ENCODE assay signal across 8 mouse cellular contexts in the genomic region with DNA sequence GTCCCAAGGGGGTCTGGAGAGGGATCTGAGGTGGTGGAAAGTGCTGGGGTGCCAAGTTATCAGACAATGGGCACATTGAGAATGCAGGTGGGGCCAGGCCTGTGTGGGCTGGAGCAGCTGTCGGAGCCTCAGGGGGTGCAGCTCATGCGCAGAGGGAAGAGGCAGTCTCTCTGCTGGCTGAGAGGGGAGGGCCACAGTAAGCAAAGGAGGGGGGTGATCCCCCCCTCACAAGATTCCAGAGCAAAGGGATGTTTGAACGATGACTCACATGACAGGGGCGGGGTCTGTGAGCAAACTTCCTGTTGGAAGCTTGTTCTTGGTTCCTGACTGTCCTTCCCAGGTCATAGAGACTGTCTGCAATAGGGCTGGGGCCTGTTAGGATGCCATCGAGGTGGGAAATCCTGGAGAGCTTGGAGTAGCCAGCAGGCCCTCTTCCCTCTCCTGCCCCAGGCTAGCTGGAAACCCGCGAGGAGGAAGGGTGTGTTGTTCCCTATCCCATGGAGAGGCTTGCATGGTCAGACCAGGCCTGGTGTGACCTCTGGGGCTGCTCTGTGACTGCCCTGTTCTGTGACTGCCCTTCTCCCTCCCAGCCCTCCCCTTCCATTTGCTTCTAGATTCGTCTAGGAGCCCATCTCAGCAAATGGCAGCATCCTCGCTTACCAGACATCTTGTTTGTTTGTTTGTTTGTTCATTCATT. TPM values are rescaled to one million over a fixed set of nuclear protein-coding genes. Genes with fewer than 3 reads are reported as not detected.
DNase-seq lines count a peak whose midpoint lies in the region; ATAC-seq lines count a peak whose summit lies in the region.

No protein-coding gene starts in this region.

- no peak overlapping the region for H3K4me2 ChIP-seq in lung, embryonic 16.5 days (ENCODE audit: low read depth, low read length)

- H3K9me3 ChIP-seq in lung, embryonic 16.5 days (ENCODE audit: control insufficient read depth, low read length), result no peaks in the 10 kb centered on the region

- H3K36me3 ChIP-seq in lung, embryonic 16.5 days (ENCODE audit: control insufficient read depth, insufficient read depth, low read length), result no peaks in the 10 kb centered on the region

- H3K4me1 ChIP-seq in lung, embryonic 16.5 days (replicated peaks; ENCODE audit: control insufficient read depth, insufficient read depth, low read length), result peaks cover 38% of the 10 kb centered on the region

- 34% methylated on average over 9 of the region's 9 CpGs for WGBS in lung, embryonic 16.5 days

- no peaks in the 10 kb centered on the region for H3K27me3 ChIP-seq in lung, embryonic 16.5 days (ENCODE audit: control insufficient read depth, insufficient read depth, low read depth, low read length)

- peak; percentile 13 to 16 for DNase-seq in cerebellum, adult 18-20 months
- DNase-seq in cerebellum, adult 8-10 months, result no peak
- peak; percentile 89 for DNase-seq in NIH3T3 (ENCODE audit: low read depth)
- DNase-seq in gastrocnemius, postnatal 25 days, result peak; percentile 52
- peak; percentile 82 to 85 for DNase-seq in kidney, adult 8-10 months
- no peak for DNase-seq in right cerebral cortex, postnatal 4 days

- H3K9ac ChIP-seq in lung, embryonic 16.5 days (ENCODE audit: low read length), result no peak overlapping the region

- H3K4me3 ChIP-seq in lung, embryonic 16.5 days (ENCODE audit: low read length), result no peak overlapping the region

- peak; percentile 80 for ATAC-seq in lung, embryonic 16.5 days (ENCODE audit: low read depth)
- ATAC-seq in frontal cortex, adult (ENCODE audit: low TSS enrichment), result no peak

- peak overlapping the region; percentile 60 for H3K27ac ChIP-seq in lung, embryonic 16.5 days (ENCODE audit: low read length)

RNA-seq across cellular contexts. Expression of gene Cdh1, which starts 16.5 kb away (rescaled TPM):
- total RNA-seq in gastrocnemius, postnatal 25 days (2021), result under 1 TPM; 0.43 to 0.49 TPM
- polyA plus RNA-seq in lung, embryonic 16.5 days (2015; fragmentation: Nextera tagmentation; extraction: Ambion mirVana), result 157 and 162 TPM in 2 replicates

RNA-seq across cellular contexts. Expression of gene Gm10073, which starts 46.4 kb away (rescaled TPM):
- 10 to 100 TPM; 92.1 to 97.0 TPM for total RNA-seq in gastrocnemius, postnatal 25 days (2021)
- polyA plus RNA-seq in lung, embryonic 16.5 days (2015; fragmentation: Nextera tagmentation; extraction: Ambion mirVana), result 10.5 and 19.9 TPM in 2 replicates

Comparison
In these comparisons a context has a peak if more than half of its experiments do, and no peak if none do; other contexts are left out.
1. DNase-seq: peak in cerebellum, adult 18-20 months (2 of 2), NIH3T3 (single experiment), gastrocnemius, postnatal 25 days (single experiment) and kidney, adult 8-10 months (2 of 2); none in cerebellum, adult 8-10 months (single experiment) and right cerebral cortex, postnatal 4 days (single experiment).